Mouse (Mus musculus): ENCODE data around the gene Sipa1l3. TPM values are rescaled to one million over a fixed set of nuclear protein-coding genes. Genes with fewer than 3 reads are reported as not detected.
A peak's percentile ranks its signal among the peaks of the same experiment; 100 is the strongest.

Gene Sipa1l3
- polyA plus RNA-seq, 1 experiment from 2014 or later = 21.6 TPM

DNA sequence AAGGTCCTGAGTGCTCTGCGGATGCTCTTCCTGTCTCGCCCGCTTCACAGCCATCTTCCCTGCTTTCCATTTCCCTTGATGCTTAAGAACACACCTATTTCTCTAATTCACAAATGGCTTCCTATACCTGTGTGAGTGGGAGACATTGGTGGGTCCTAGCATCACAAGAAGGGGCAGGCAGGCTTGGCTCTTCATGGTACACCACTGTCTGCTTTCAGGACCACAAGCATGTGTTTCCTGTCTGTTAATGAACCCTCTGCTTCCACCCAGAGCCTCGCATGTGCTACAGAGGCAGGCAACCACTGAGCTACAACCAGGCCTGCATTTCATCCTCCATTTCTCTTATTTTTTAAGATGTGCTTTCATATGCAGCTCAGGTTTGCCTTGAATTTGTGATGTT lies 116.4 kb downstream of the Sipa1l3 start:
- Histone ChIP-seq H3K4me3 (ENCODE audit: low read length) (no peak overlapping the region), H3K4me2 (ENCODE audit: low read depth, low read length) (no peak overlapping the region), H3K9ac (ENCODE audit: low read length) (no peak overlapping the region), H3K27ac (ENCODE audit: low read length) (no peak overlapping the region), H3K36me3 (ENCODE audit: control insufficient read depth, insufficient read depth, low read length) (peaks cover 21% of the 10 kb centered on the region), H3K27me3 (ENCODE audit: control insufficient read depth, insufficient read depth, low read depth, low read length) (no peaks in the 10 kb centered on the region), H3K9me3 (ENCODE audit: control insufficient read depth, low read length) (peaks cover 4% of the 10 kb centered on the region; the same call in 1 of the 2 replicates), H3K4me1 (replicated peaks; ENCODE audit: control insufficient read depth, insufficient read depth, low read length) (0 out of 2 replicates have a peak, but pooled peaks cover 2% of the 10 kb centered on the region)
- 94% methylated on average over 4 of the region's 4 CpGs for WGBS
- ATAC-seq (ENCODE audit: low read depth) = no peak

GRCm38 (mm10) chr7:29400451-29400850 lies 118.0 kb downstream of the Sipa1l3 start:
- ATAC-seq (ENCODE audit: low read depth) = no peak
- Histone ChIP-seq H3K4me3 (ENCODE audit: low read length) (no peak overlapping the region), H3K9me3 (ENCODE audit: control insufficient read depth, low read length) (peaks cover 4% of the 10 kb centered on the region; the same call in 1 of the 2 replicates), H3K9ac (ENCODE audit: low read length) (no peak overlapping the region), H3K36me3 (ENCODE audit: control insufficient read depth, insufficient read depth, low read length) (peaks cover 28% of the 10 kb centered on the region), H3K27ac (ENCODE audit: low read length) (no peak overlapping the region), H3K27me3 (ENCODE audit: control insufficient read depth, insufficient read depth, low read depth, low read length) (no peaks in the 10 kb centered on the region), H3K4me2 (ENCODE audit: low read depth, low read length) (no peak overlapping the region), H3K4me1 (replicated peaks; ENCODE audit: control insufficient read depth, insufficient read depth, low read length) (no peaks in the 10 kb centered on the region)
- WGBS = 94% methylated on average over 8 of the region's 8 CpGs

DNA sequence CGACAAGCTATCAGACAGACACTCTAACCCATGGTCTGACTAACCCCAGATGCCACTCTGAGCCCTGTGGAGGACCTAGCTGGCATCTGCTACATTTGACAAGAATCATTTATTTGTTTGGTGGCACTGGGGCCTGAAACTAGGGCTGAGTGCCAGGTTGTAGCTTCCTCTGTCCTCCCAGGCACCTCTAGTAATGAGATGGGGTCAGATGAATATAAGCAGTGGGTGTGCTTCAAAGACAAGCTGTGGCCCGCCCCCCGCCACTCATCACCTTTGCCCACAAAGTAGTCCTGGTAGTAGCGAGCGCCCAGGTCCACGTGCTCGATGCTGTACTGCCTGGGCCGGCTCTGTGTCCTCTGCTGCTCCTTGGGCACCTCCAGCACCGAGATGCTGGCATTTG lies 119.4 kb downstream of the Sipa1l3 start:
- Histone ChIP-seq H3K27me3 (ENCODE audit: control insufficient read depth, insufficient read depth, low read depth, low read length) (no peaks in the 10 kb centered on the region), H3K9me3 (ENCODE audit: control insufficient read depth, low read length) (peaks cover 4% of the 10 kb centered on the region; the same call in 1 of the 2 replicates), H3K36me3 (ENCODE audit: control insufficient read depth, insufficient read depth, low read length) (peaks cover 37% of the 10 kb centered on the region), H3K9ac (ENCODE audit: low read length) (no peak overlapping the region), H3K4me3 (ENCODE audit: low read length) (no peak overlapping the region), H3K4me1 (replicated peaks; ENCODE audit: control insufficient read depth, insufficient read depth, low read length) (no peaks in the 10 kb centered on the region), H3K4me2 (ENCODE audit: low read depth, low read length) (no peak overlapping the region), H3K27ac (ENCODE audit: low read length) (no peak overlapping the region)
- 88% methylated on average over 9 of the region's 9 CpGs for WGBS
- ATAC-seq (ENCODE audit: low read depth) = no peak

DNA sequence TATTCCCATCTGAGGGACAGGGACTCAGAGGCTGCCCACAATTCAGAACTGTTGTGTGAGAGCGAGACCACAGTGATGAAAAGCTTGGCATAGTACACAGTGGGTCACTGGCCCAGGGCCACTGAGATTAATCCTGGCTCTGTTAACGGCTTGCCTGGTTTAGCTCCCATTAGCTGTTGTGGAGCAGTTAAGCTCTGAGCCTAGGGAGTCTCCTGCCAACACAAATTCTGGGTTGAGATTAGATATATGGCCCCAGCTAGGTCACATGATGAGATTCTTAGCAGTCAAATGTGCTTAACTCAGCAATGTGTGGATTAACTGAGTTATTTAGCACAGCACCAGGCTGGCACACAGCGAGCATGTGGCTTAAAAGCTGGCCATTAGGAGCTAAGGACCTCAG lies 121.0 kb downstream of the Sipa1l3 start:
- H3K4me1 ChIP-seq (replicated peaks; ENCODE audit: control insufficient read depth, insufficient read depth, low read length) = no peaks in the 10 kb centered on the region; the same call in 1 of the 2 replicates
- 74% methylated on average over 3 of the region's 3 CpGs for WGBS
- H3K36me3 ChIP-seq (ENCODE audit: control insufficient read depth, insufficient read depth, low read length) = peaks cover 38% of the 10 kb centered on the region
- no peaks in the 10 kb centered on the region for H3K27me3 ChIP-seq (ENCODE audit: control insufficient read depth, insufficient read depth, low read depth, low read length)
- no peak overlapping the region for H3K9ac ChIP-seq (ENCODE audit: low read length)
- H3K4me2 ChIP-seq (ENCODE audit: low read depth, low read length) = no peak overlapping the region
- H3K9me3 ChIP-seq (ENCODE audit: control insufficient read depth, low read length) = no peaks in the 10 kb centered on the region
- no peak overlapping the region for H3K27ac ChIP-seq (ENCODE audit: low read length)
- no peak for ATAC-seq (ENCODE audit: low read depth)
- H3K4me3 ChIP-seq (ENCODE audit: low read length) = no peak overlapping the region

GRCm38 (mm10) chr7:29396943-29397340 lies 121.5 kb downstream of the Sipa1l3 start:
- Histone ChIP-seq H3K27ac (ENCODE audit: low read length) (no peak overlapping the region), H3K4me3 (ENCODE audit: low read length) (no peak overlapping the region), H3K9me3 (ENCODE audit: control insufficient read depth, low read length) (no peaks in the 10 kb centered on the region), H3K4me2 (ENCODE audit: low read depth, low read length) (no peak overlapping the region), H3K27me3 (ENCODE audit: control insufficient read depth, insufficient read depth, low read depth, low read length) (no peaks in the 10 kb centered on the region), H3K9ac (ENCODE audit: low read length) (no peak overlapping the region), H3K4me1 (replicated peaks; ENCODE audit: control insufficient read depth, insufficient read depth, low read length) (peaks cover 4% of the 10 kb centered on the region), H3K36me3 (ENCODE audit: control insufficient read depth, insufficient read depth, low read length) (peaks cover 38% of the 10 kb centered on the region)
- WGBS = 87% methylated on average over 16 of the region's 16 CpGs
- ATAC-seq (ENCODE audit: low read depth) = no peak

- H3K27ac ChIP-seq (ENCODE audit: low read length) = no peak overlapping the region
- H3K4me3 ChIP-seq (ENCODE audit: low read length) = no peak overlapping the region
- H3K36me3 ChIP-seq (ENCODE audit: control insufficient read depth, insufficient read depth, low read length) = peaks cover 38% of the 10 kb centered on the region
- H3K9ac ChIP-seq (ENCODE audit: low read length) = no peak overlapping the region
- H3K4me2 ChIP-seq (ENCODE audit: low read depth, low read length) = no peak overlapping the region
- H3K9me3 ChIP-seq (ENCODE audit: control insufficient read depth, low read length) = no peaks in the 10 kb centered on the region
- no peak for ATAC-seq (ENCODE audit: low read depth)
- 91% methylated on average over 12 of the region's 12 CpGs for WGBS
- no peaks in the 10 kb centered on the region for H3K27me3 ChIP-seq (ENCODE audit: control insufficient read depth, insufficient read depth, low read depth, low read length)
- peaks cover 10% of the 10 kb centered on the region for H3K4me1 ChIP-seq (replicated peaks; ENCODE audit: control insufficient read depth, insufficient read depth, low read length)
Measured at GRCm38 (mm10) chr7:29396216-29396942, 122.1 kb downstream of the Sipa1l3 start.

- ATAC-seq (ENCODE audit: low read depth) = no peak
- peaks cover 37% of the 10 kb centered on the region for H3K36me3 ChIP-seq (ENCODE audit: control insufficient read depth, insufficient read depth, low read length)
Measured at GRCm38 (mm10) chr7:29395179-29395578, 123.3 kb downstream of the Sipa1l3 start.

GRCm38 (mm10) chr7:29393292-29393691 lies 125.1 kb downstream of the Sipa1l3 start:
- no peak overlapping the region for H3K27ac ChIP-seq (ENCODE audit: low read length)

More at GRCm38 (mm10) chr7:29395179-29395578, 123.3 kb downstream of the Sipa1l3 start:
- peaks cover 15% of the 10 kb centered on the region for H3K4me1 ChIP-seq (replicated peaks; ENCODE audit: control insufficient read depth, insufficient read depth, low read length)
- no peak overlapping the region for H3K27ac ChIP-seq (ENCODE audit: low read length)
- H3K27me3 ChIP-seq (ENCODE audit: control insufficient read depth, insufficient read depth, low read depth, low read length) = no peaks in the 10 kb centered on the region
- H3K4me3 ChIP-seq (ENCODE audit: low read length) = no peak overlapping the region
- 89% methylated on average over 4 of the region's 4 CpGs for WGBS
- H3K9me3 ChIP-seq (ENCODE audit: control insufficient read depth, low read length) = no peaks in the 10 kb centered on the region
- H3K9ac ChIP-seq (ENCODE audit: low read length) = no peak overlapping the region
- no peak overlapping the region for H3K4me2 ChIP-seq (ENCODE audit: low read depth, low read length)

GRCm38 (mm10) chr7:29392805-29393204 lies 125.6 kb downstream of the Sipa1l3 start:
- Histone ChIP-seq H3K4me1 (replicated peaks; ENCODE audit: control insufficient read depth, insufficient read depth, low read length) (peaks cover 18% of the 10 kb centered on the region), H3K9me3 (ENCODE audit: control insufficient read depth, low read length) (no peaks in the 10 kb centered on the region), H3K4me3 (ENCODE audit: low read length) (no peak overlapping the region), H3K9ac (ENCODE audit: low read length) (no peak overlapping the region), H3K27me3 (ENCODE audit: control insufficient read depth, insufficient read depth, low read depth, low read length) (no peaks in the 10 kb centered on the region), H3K27ac (ENCODE audit: low read length) (peak overlapping the region; percentile 85), H3K4me2 (ENCODE audit: low read depth, low read length) (no peak overlapping the region), H3K36me3 (ENCODE audit: control insufficient read depth, insufficient read depth, low read length) (peaks cover 20% of the 10 kb centered on the region)
- WGBS = 61% methylated on average over 3 of the region's 3 CpGs
- ATAC-seq (ENCODE audit: low read depth) = no peak

More at GRCm38 (mm10) chr7:29393292-29393691, 125.1 kb downstream of the Sipa1l3 start:
- Histone ChIP-seq H3K27me3 (ENCODE audit: control insufficient read depth, insufficient read depth, low read depth, low read length) (no peaks in the 10 kb centered on the region), H3K4me2 (ENCODE audit: low read depth, low read length) (no peak overlapping the region), H3K9ac (ENCODE audit: low read length) (no peak overlapping the region), H3K4me3 (ENCODE audit: low read length) (no peak overlapping the region), H3K4me1 (replicated peaks; ENCODE audit: control insufficient read depth, insufficient read depth, low read length) (peaks cover 18% of the 10 kb centered on the region), H3K9me3 (ENCODE audit: control insufficient read depth, low read length) (no peaks in the 10 kb centered on the region), H3K36me3 (ENCODE audit: control insufficient read depth, insufficient read depth, low read length) (peaks cover 19% of the 10 kb centered on the region)
- WGBS = 90% methylated on average over 10 of the region's 10 CpGs
- no peak for ATAC-seq (ENCODE audit: low read depth)
